Mouse (Mus musculus) thymus, adult 2 months (tissue): ENCODE data around the gene Fgfr1op. TPM values are rescaled to one million over a fixed set of nuclear protein-coding genes. Genes with fewer than 3 reads are reported as not detected.
"Not testable (repeated sequence)": the region's sequence is repeated elsewhere in the genome, so short reads cannot be mapped to it uniquely, and the experiment has no call there.

Experiments used
- DNase-seq: peaks from one replicate; pipeline ENCODE4 v3.0.0; 2021
- H3K27ac ChIP-seq: fragments of 200-500 bp; 2 replicates; pipeline ENCODE4 v1.5.1; 2012; ENCODE audit warnings: low read length, control low read depth; ENCODE audit not compliant: control insufficient read depth, insufficient read depth
- H3K27me3 ChIP-seq: fragments of 200-500 bp; 2 replicates; pipeline ENCODE4 v1.6.1; 2012; ENCODE audit warnings: mild to moderate bottlenecking, low read length, moderate library complexity, mixed read lengths; ENCODE audit not compliant: control insufficient read depth, insufficient read depth
- H3K36me3 ChIP-seq: fragments of 200-500 bp; 2 replicates; pipeline ENCODE4 v1.6.1; 2012; ENCODE audit warnings: mild to moderate bottlenecking, low read length, moderate library complexity; ENCODE audit not compliant: control insufficient read depth, insufficient read depth
- H3K4me1 ChIP-seq: fragments of 200-500 bp; replicated peaks from 2 replicates; pipeline ENCODE4 v1.6.1; 2012; ENCODE audit warnings: low read length; ENCODE audit not compliant: control insufficient read depth, insufficient read depth
- H3K4me3 ChIP-seq: fragments of 200-500 bp; 2 replicates; pipeline ENCODE4 v1.5.1; 2012; ENCODE audit warnings: mild to moderate bottlenecking, low read length, control low read depth, moderate library complexity; ENCODE audit not compliant: control insufficient read depth, insufficient read depth
- CTCF ChIP-seq: fragments of 200-500 bp; IDR thresholded peaks from 2 replicates; pipeline ENCODE4 v1.5.1; 2012; ENCODE audit warnings: mild to moderate bottlenecking, control low read depth, low read length, moderate library complexity, borderline replicate concordance; ENCODE audit not compliant: control insufficient read depth, poor library complexity, insufficient read depth; ENCODE audit errors: extremely low read depth
- POLR2A ChIP-seq: fragments of 200-500 bp; IDR thresholded peaks from 2 replicates; pipeline ENCODE4 v1.6.1; 2012; ENCODE audit warnings: mild to moderate bottlenecking, low read length, control low read depth, moderate library complexity; ENCODE audit not compliant: control insufficient read depth, poor library complexity, insufficient read depth; ENCODE audit errors: extremely low read depth
- whole genome bisulfite sequencing: fragments of 180-500 bp; shearing (Covaris S2); methylation state at CpG from one replicate; pipeline ENCODE4 v1.1.7; 2018; 5-methylcytosine and 5-hydroxymethylcytosine counted together
- polyA plus RNA-seq: library from polyadenylated mRNA; depleted of rRNA; stranded (reverse); fragments of >200 nt; gene quantifications from 2 replicates; pipeline ENCODE4 v1.2.3, GENCODE M21; 2012

The Fgfr1op gene
- polyA plus RNA-seq, 1 experiment, result 6.6 TPM

DNA sequence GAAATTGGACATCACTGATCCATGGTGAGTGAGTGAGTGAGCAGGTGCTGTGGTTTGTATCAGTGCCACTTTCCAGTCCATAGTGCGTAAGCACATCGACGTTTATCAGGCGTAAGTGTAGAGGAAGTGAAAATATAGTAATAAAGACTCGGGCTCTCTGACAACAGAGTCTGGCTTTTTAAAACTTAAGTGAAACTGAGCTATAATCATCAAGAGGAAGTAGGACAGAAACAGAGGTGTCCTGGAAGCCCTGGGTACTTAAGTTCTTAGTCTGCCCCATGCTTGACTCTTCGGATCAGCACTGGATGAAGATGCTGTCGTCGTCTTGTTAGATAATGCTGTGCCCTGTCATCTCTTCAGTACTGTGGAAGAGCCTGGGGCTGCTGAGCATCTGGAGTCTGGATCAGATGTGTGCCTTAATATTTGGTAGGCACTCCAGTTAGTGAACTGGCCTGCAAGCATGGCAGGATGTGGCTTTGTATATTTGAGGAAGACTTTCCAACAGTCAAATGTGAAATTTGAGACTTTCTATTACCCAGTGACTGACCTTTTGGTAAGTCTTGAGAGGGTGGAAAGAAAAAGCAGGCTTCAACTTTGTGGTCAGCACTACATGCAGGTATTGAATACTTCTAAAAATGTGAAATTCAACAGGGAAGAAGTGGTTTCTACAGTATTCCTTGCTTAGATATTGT, 30.5 kb downstream of the Fgfr1op start:
- H3K36me3 ChIP-seq, result peaks cover 43% of the 10 kb centered on the region

DNA sequence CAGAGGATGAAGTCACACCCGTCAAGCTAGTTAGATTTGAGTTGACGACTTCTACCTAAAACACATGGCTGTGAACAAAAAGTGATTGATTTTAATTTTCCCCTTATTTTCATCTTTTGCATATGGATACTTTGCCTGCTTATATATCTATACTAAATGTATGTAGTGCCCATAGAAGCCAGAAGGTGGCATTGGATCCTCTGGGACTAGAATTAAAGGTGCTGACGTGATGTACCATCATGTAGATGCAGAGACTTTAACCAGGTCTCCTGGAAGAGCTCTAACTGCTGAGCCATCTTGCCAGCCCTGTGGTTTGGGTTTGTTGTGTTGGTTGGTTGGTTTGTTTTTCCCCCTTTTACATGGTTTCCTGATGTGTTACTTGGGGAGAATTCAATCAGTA, 32.4 kb downstream of the Fgfr1op start:
- Histone ChIP-seq H3K4me1 (no peaks in the 10 kb centered on the region), H3K4me3 (no peak overlapping the region), H3K27ac (no peak overlapping the region), H3K36me3 (peaks cover 30% of the 10 kb centered on the region), H3K27me3 (no peaks in the 10 kb centered on the region)
- TF ChIP-seq POLR2A (no peak), CTCF (no peak)
- WGBS, result 84% methylated on average over 3 of the region's 3 CpGs
- peak; percentile 17 for DNase-seq

More for the DNA sequence above, 30.5 kb downstream of the Fgfr1op start:
- Histone ChIP-seq H3K4me3 (no peak overlapping the region), H3K27ac (no peak overlapping the region), H3K27me3 (no peaks in the 10 kb centered on the region), H3K4me1 (no peaks in the 10 kb centered on the region)
- no peak for TF ChIP-seq CTCF
- TF ChIP-seq POLR2A, result no peak
- DNase-seq, result no peak
- WGBS, result 49% methylated on average over 8 of the region's 8 CpGs

DNA sequence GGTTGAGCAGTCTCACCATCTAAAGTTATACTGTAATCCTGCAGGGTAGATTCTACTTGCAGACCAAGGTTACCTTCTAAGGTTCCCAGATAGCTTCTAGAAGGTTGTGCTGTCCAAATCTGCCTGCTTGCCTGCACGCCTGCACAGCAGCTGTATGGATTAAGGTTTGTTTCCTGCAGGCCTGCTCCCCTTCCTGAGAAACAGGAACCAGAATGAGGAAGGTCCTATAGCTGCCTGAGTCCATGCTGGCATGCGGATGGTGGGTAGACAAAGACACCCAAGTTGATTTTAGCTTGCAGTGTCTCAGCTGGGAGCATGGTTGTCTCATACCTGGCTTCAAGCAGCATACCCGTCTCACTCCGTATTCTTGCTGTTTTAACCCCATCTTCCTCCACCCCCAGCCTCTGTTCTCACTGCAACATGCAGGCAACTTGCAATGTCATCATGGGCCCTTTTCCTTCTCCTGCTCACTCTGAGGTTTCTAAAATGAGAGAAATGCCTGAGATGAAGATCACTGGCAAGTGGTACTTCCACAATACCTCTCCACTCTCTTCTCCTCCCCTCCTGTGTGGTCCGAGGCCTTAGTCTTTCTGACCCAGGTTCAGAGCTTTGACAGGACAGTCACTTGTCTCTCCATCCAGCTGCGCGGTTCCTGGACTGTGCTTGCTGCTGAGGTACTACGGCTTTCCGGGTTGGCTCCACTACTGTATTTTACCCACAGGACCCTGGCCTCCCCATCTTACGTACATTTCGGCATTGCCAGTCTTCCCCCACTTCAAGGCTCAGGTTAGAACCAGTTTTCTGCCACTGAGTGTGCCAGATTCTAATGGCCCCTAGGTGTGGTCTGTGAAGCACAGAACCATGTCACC, 34.0 kb downstream of the Fgfr1op start:
- 79% methylated on average over 11 of the region's 11 CpGs for WGBS

DNA sequence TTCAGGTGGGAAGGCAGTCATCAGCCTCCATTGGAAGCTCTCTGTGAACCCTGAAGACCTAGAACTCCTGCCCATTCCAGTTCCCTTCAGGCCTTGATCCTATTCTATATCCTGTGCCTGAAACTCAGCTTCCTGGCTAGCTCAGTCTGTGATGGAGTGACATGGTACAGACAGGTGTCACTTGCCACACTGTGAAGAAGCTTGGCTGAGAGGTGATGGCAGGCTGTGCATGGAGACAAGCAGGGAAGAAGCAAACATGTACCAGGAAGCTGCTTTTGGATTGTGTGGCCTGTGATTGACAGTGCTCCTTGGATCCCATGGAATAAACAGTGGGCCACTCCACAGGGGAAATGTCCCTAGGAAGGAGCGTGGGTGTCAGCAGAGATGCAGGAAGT, 34.6 kb downstream of the Fgfr1op start:
- Histone ChIP-seq H3K27me3 (no peaks in the 10 kb centered on the region), H3K4me3 (no peak overlapping the region), H3K36me3 (peaks cover 10% of the 10 kb centered on the region), H3K4me1 (no peaks in the 10 kb centered on the region), H3K27ac (no peak overlapping the region)
- no peak for DNase-seq
- 96% methylated on average over 1 of the region's 1 CpGs for WGBS
- TF ChIP-seq CTCF (no peak), POLR2A (no peak)

More for the DNA sequence above, 34.0 kb downstream of the Fgfr1op start:
- Histone ChIP-seq H3K36me3 (peaks cover 17% of the 10 kb centered on the region), H3K4me3 (no peak overlapping the region), H3K27ac (no peak overlapping the region), H3K27me3 (no peaks in the 10 kb centered on the region), H3K4me1 (no peaks in the 10 kb centered on the region)
- TF ChIP-seq CTCF (no peak), POLR2A (no peak)
- no peak for DNase-seq

DNA sequence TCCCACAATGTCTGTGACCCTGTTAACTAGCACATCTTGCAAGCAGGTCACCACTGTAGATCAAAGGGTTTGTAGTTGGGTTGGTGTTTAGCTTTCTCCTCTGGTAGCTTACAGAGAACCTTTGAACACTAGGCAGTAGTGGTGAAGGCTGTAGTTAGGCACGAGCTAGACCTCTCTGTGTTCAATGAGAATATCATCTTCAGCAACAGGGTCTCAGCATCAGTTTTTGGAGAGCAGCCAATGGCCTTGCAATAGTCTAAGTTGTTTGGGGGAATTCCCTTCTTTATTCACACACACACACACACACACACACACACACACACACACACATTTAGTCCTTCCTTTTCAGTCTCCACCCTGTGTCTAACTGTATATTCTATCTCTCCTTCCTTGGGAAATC, 38.2 kb downstream of the Fgfr1op start:
- Histone ChIP-seq H3K27ac (no peak overlapping the region), H3K4me3 (no peak overlapping the region), H3K4me1 (no peaks in the 10 kb centered on the region), H3K36me3 (no peaks in the 10 kb centered on the region), H3K27me3 (no peaks in the 10 kb centered on the region)
- DNase-seq, result no peak
- no peak for TF ChIP-seq CTCF
- TF ChIP-seq POLR2A, result no peak
- WGBS, result 69% methylated on average over 1 of the region's 1 CpGs

DNA sequence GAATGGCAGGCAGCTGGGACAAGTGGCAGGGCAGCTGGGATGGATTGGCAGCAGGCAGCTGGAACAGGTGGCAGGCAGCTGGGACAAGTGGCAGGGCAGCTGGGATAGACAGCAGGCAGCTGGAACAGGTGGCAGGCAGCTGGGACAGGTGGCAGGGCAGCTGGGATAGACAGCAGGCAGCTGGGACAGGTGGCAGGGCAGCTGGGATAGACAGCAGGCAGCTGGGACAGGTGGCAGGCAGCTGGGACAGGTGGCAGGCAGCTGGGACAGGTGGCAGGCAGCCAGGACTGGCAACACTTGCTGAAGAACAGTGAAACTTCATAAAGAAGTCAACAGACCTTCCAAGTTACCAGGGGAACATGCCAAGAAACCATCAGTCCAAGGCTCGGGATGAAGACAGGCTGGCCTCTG, 39.9 kb downstream of the Fgfr1op start:
- H3K4me3 ChIP-seq, DNase-seq, H3K27me3 ChIP-seq, H3K27ac ChIP-seq, H3K36me3 ChIP-seq, H3K4me1 ChIP-seq: not testable (repeated sequence)
- WGBS, result 88% methylated on average over 1 of the region's 1 CpGs

DNA sequence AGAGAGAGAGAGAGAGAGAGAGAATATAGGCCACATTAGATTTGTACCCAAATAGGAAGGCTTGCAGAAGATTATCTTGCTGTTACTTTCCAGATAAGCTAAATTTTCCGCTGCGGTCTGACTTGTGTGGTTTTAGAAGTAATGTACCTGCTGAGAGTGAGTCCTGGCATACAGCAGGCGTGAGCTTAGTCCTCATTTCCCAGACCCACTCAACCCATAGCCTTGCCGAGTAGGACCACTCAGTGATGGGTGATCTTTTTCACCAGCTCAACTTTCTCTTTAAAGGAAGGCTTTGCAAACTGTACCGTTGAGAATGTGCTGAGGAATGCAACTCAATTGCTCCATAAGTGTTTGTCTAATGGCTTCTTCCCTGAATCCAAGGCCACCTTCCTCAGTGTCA, 41.4 kb downstream of the Fgfr1op start:
- 88% methylated on average over 5 of the region's 5 CpGs for whole genome bisulfite sequencing
- Histone ChIP-seq H3K4me1 (0 out of 2 replicates have a peak, but pooled peaks cover 4% of the 10 kb centered on the region), H3K27me3 (no peaks in the 10 kb centered on the region), H3K27ac (no peak overlapping the region), H3K4me3 (no peak overlapping the region), H3K36me3 (no peaks in the 10 kb centered on the region)
- DNase-seq, result no peak
- TF ChIP-seq CTCF, result no peak
- no peak for TF ChIP-seq POLR2A
